Mouse (Mus musculus) layer of hippocampus, adult 9-11 months (tissue): ENCODE data around the gene 6430628N08Rik.

Experiments
- DNase-seq: peaks from one replicate; pipeline ENCODE4 v3.0.0; 2022

The 6430628N08Rik gene

GRCm38 (mm10) chr4:115941242-115941820 lies 50.9 kb downstream of the 6430628N08Rik start:
- DNase-seq, result no peak

GRCm38 (mm10) chr4:115943669-115944314 lies 53.3 kb downstream of the 6430628N08Rik start:
- DNase-seq, result no peak
